Mouse (Mus musculus) neural tube, embryonic 14.5 days (tissue): Measurements from ENCODE around the gene Selenoh. TPM values are rescaled to one million over a fixed set of nuclear protein-coding genes. Genes with fewer than 3 reads are reported as not detected.
A peak's percentile ranks its signal among the peaks of the same experiment; 100 is the strongest.
"Not testable (repeated sequence)": the region's sequence is repeated elsewhere in the genome, so short reads cannot be mapped to it uniquely, and the experiment has no call there.

Source experiments
- ATAC-seq: fragments of 200-750 bp; cut with Nextera tagmentation; 2 replicates; pipeline ENCODE4 v1.8.0; 2017; ENCODE audit warnings: low read depth, mild to moderate bottlenecking, moderate TSS enrichment, moderate library complexity
- H3K27ac ChIP-seq: fragments of 300-500 bp; sonication (generic); 2 replicates; pipeline ENCODE4 v1.5.1; 2014; ENCODE audit warnings: low read depth, mild to moderate bottlenecking, control low read depth, low read length, moderate library complexity, mixed read lengths
- H3K27me3 ChIP-seq: fragments of 300-500 bp; sonication (generic); 2 replicates; pipeline ENCODE4 v1.6.1; 2014; ENCODE audit warnings: low read length; ENCODE audit not compliant: control insufficient read depth, insufficient read depth
- H3K36me3 ChIP-seq: fragments of 300-500 bp; sonication (generic); 2 replicates; pipeline ENCODE4 v1.6.1; 2014; ENCODE audit warnings: low read length, mixed read lengths; ENCODE audit not compliant: control insufficient read depth, insufficient read depth
- H3K4me1 ChIP-seq: fragments of 300-500 bp; sonication (generic); 2 replicates; pipeline ENCODE4 v1.6.1; 2014; ENCODE audit warnings: low read length; ENCODE audit not compliant: control insufficient read depth, insufficient read depth
- H3K4me2 ChIP-seq: fragments of 300-500 bp; sonication (generic); 2 replicates; pipeline ENCODE4 v1.6.1; 2014; ENCODE audit warnings: mild to moderate bottlenecking, low read depth, low read length, control low read depth
- H3K4me3 ChIP-seq: fragments of 300-500 bp; sonication (generic); 2 replicates; pipeline ENCODE4 v1.5.1; 2014; ENCODE audit warnings: low read depth, low read length, control low read depth, mixed read lengths
- H3K9ac ChIP-seq: fragments of 300-500 bp; sonication (generic); replicated peaks from 2 replicates; pipeline ENCODE4 v1.6.1; 2014; ENCODE audit warnings: low read depth, mild to moderate bottlenecking, control low read depth, low read length, mixed read lengths
- H3K9me3 ChIP-seq: fragments of 300-500 bp; sonication (generic); 2 replicates; pipeline ENCODE4 v1.6.1; 2016; ENCODE audit warnings: low read length; ENCODE audit not compliant: control insufficient read depth
- WGBS: fragments of 180-500 bp; shearing (Covaris S2); extraction: QIAGEN DNeasy Blood & Tissue Kit; methylation state at CpG from one replicate; pipeline ENCODE4 v1.1.7; 2014; 5-methylcytosine and 5-hydroxymethylcytosine counted together
- polyA plus RNA-seq: library from polyadenylated mRNA; unstranded; fragments of >200 nt; fragmentation: Nextera tagmentation; extraction: Ambion mirVana; gene quantifications from 2 replicates; pipeline ENCODE4 v1.2.1, GENCODE M21; 2014

Selenoh gene
- polyA plus RNA-seq, 1 experiment from 2014 or later: 181 TPM

GRCm38 (mm10) chr2:84677968-84678880 lies 7.7 kb upstream of the Selenoh start, which contains the start of the genes Gm28635 and Med19:
Gm28635 (minus strand) TSS chr2:84678041.
Med19 (plus strand) TSS chr2:84678402.
- Histone ChIP-seq H3K4me3 (peak within 1 kb of the TSS; percentile 98), H3K27me3 (no peaks in the 10 kb centered on the region), H3K4me1 (peaks cover 20% of the 10 kb centered on the region), H3K9ac (peak within 1 kb of the TSS; percentile 74), H3K4me2 (peak within 1 kb of the TSS; percentile 82), H3K9me3 (no peaks in the 10 kb centered on the region), H3K27ac (peak within 1 kb of the TSS; percentile 69), H3K36me3 (peaks cover 16% of the 10 kb centered on the region; the same call in 1 of the 2 replicates)
- WGBS: under 1% methylated on average over 44 of the region's 44 CpGs
- peak; percentile 99 for ATAC-seq

- H3K27ac ChIP-seq: peak overlapping the region; percentile 69
- H3K4me1 ChIP-seq: peaks cover 20% of the 10 kb centered on the region
- WGBS: 11% methylated on average over 21 of the region's 22 CpGs
- H3K4me3 ChIP-seq: peak overlapping the region; percentile 98
- peak overlapping the region; percentile 51 for H3K4me2 ChIP-seq
- peak overlapping the region; percentile 47 for H3K9ac ChIP-seq
- ATAC-seq: peak; percentile 63
- peaks cover 16% of the 10 kb centered on the region; the same call in 1 of the 2 replicates for H3K36me3 ChIP-seq
- H3K27me3 ChIP-seq: no peaks in the 10 kb centered on the region
- H3K9me3 ChIP-seq: no peaks in the 10 kb centered on the region
Measured at GRCm38 (mm10) chr2:84677270-84677967, 6.8 kb upstream of the Selenoh start.

- peak overlapping the region; percentile 70 for H3K4me2 ChIP-seq
- peaks cover 21% of the 10 kb centered on the region; the same call in 1 of the 2 replicates for H3K36me3 ChIP-seq
- not testable (repeated sequence) for H3K9me3 ChIP-seq, H3K27ac ChIP-seq, H3K4me1 ChIP-seq, H3K4me3 ChIP-seq, H3K9ac ChIP-seq, H3K27me3 ChIP-seq, ATAC-seq
- WGBS: 34% methylated on average over 3 of the region's 5 CpGs
Measured at GRCm38 (mm10) chr2:84671535-84671934, 965 bp upstream of the Selenoh start.

- WGBS: 3% methylated on average over 39 of the region's 39 CpGs
- peak overlapping the region; percentile 81 for H3K9ac ChIP-seq
- peak overlapping the region; percentile 70 for H3K4me2 ChIP-seq
- no peaks in the 10 kb centered on the region for H3K9me3 ChIP-seq
- ATAC-seq: peak; percentile 81
- H3K27ac ChIP-seq: peak overlapping the region; percentile 90
- peaks cover 16% of the 10 kb centered on the region; the same call in 1 of the 2 replicates for H3K36me3 ChIP-seq
- peaks cover 9% of the 10 kb centered on the region; the same call in 1 of the 2 replicates for H3K4me1 ChIP-seq
- no peaks in the 10 kb centered on the region for H3K27me3 ChIP-seq
- peak overlapping the region; percentile 88 for H3K4me3 ChIP-seq
Measured at GRCm38 (mm10) chr2:84669828-84670568, 572 bp downstream of the Selenoh start.

- H3K4me1 ChIP-seq: peaks cover 9% of the 10 kb centered on the region; the same call in 1 of the 2 replicates
- no peak overlapping the region for H3K4me3 ChIP-seq
- no peak overlapping the region for H3K4me2 ChIP-seq
- no peak overlapping the region for H3K9ac ChIP-seq
- no peak for ATAC-seq
- WGBS: 67% methylated on average over 12 of the region's 12 CpGs
- 0 out of 2 replicates have a peak, but pooled peaks cover 5% of the 10 kb centered on the region for H3K36me3 ChIP-seq
- H3K9me3 ChIP-seq: no peaks in the 10 kb centered on the region
- no peaks in the 10 kb centered on the region for H3K27me3 ChIP-seq
- H3K27ac ChIP-seq: no peak overlapping the region
Measured at GRCm38 (mm10) chr2:84666081-84666480, 4.5 kb downstream of the Selenoh start.

- Histone ChIP-seq H3K27me3 (no peaks in the 10 kb centered on the region), H3K36me3 (no peaks in the 10 kb centered on the region), H3K4me1 (no peaks in the 10 kb centered on the region), H3K9me3 (no peaks in the 10 kb centered on the region), H3K4me2 (no peak overlapping the region), H3K27ac (no peak overlapping the region), H3K4me3 (no peak overlapping the region), H3K9ac (no peak overlapping the region)
- ATAC-seq: no peak
- 29% methylated on average over 2 of the region's 2 CpGs for WGBS
Measured at GRCm38 (mm10) chr2:84662866-84663265, 7.7 kb downstream of the Selenoh start.

- Histone ChIP-seq H3K9ac (no peak overlapping the region), H3K4me2 (no peak overlapping the region), H3K9me3 (no peaks in the 10 kb centered on the region), H3K4me1 (no peaks in the 10 kb centered on the region), H3K27me3 (no peaks in the 10 kb centered on the region), H3K27ac (no peak overlapping the region), H3K4me3 (no peak overlapping the region), H3K36me3 (no peaks in the 10 kb centered on the region)
- 71% methylated on average over 3 of the region's 3 CpGs for WGBS
- no peak for ATAC-seq
Measured at GRCm38 (mm10) chr2:84660253-84660652, 10.3 kb downstream of the Selenoh start.

- H3K27ac ChIP-seq: no peak within 1 kb of the TSS
- 92% methylated on average over 32 of the region's 32 CpGs for WGBS
- no peaks in the 10 kb centered on the region for H3K36me3 ChIP-seq
- H3K9me3 ChIP-seq: no peaks in the 10 kb centered on the region
- no peak within 1 kb of the TSS for H3K4me3 ChIP-seq
- no peaks in the 10 kb centered on the region for H3K4me1 ChIP-seq
- H3K4me2 ChIP-seq: no peak within 1 kb of the TSS
- H3K27me3 ChIP-seq: no peaks in the 10 kb centered on the region
- ATAC-seq: no peak; the same call in 1 of the 2 replicates
- no peak within 1 kb of the TSS for H3K9ac ChIP-seq
Measured at GRCm38 (mm10) chr2:84658806-84659205, 11.8 kb downstream of the Selenoh start, which contains the start of gene Btbd18. Btbd18 (plus strand) TSS chr2:84659079.
